Mouse (Mus musculus) CH12.LX (cell line): ENCODE measurements around the gene Celsr3. TPM values are rescaled to one million over a fixed set of nuclear protein-coding genes. Genes with fewer than 3 reads are reported as not detected.

Experiments
- DNase-seq: peaks from one replicate; pipeline ENCODE4 v3.0.0-alpha.2; 2013; ENCODE audit errors: extremely low read depth
- H3K27ac ChIP-seq: 2 replicates; pipeline ENCODE4 v1.5.1; 2012; ENCODE audit warnings: low read depth, mild to moderate bottlenecking, control low read depth, moderate library complexity; ENCODE audit not compliant: insufficient read depth
- H3K27me3 ChIP-seq: replicated peaks from 2 replicates; pipeline ENCODE3; 2012; ENCODE audit warnings: inconsistent platforms
- H3K36me3 ChIP-seq, 2 experiments: replicated peaks in 1 of 2; 2 replicates each; pipeline versions ENCODE3 to v1.6.1; 2012; ENCODE audit warnings: inconsistent platforms in 1 of 2, low read length in 1 of 2, mild to moderate bottlenecking in 1 of 2, mixed read lengths in 1 of 2, moderate library complexity in 1 of 2; ENCODE audit not compliant: control insufficient read depth in 1 of 2, insufficient read depth in 1 of 2
- H3K4me1 ChIP-seq, 2 experiments: 2 replicates each; pipeline ENCODE4 v1.6.1; 2012; ENCODE audit warnings: inconsistent platforms in 1 of 2, moderate library complexity in 1 of 2; ENCODE audit not compliant: insufficient read depth in 2 of 2, control insufficient read depth in 1 of 2
- H3K4me2 ChIP-seq: 2 replicates; pipeline ENCODE4 v1.6.1; 2012; ENCODE audit warnings: low read depth, mild to moderate bottlenecking, control low read depth; ENCODE audit not compliant: poor library complexity, insufficient read depth, severe bottlenecking
- H3K4me3 ChIP-seq, 3 experiments: fragments of 150-350 bp in 1 of 3; sonication (generic) in 1 of 3; replicated peaks in 1 of 3; 2 replicates each; pipeline versions ENCODE3 to v1.5.1; 2011 to 2012; ENCODE audit warnings: low read depth in 2 of 3, low read length in 2 of 3, mild to moderate bottlenecking in 2 of 3, moderate library complexity in 2 of 3, control low read depth in 1 of 3, improper control_type of control experiment in 1 of 3, inconsistent platforms in 1 of 3, mixed read lengths in 1 of 3; ENCODE audit not compliant: poor library complexity in 1 of 3
- H3K79me2 ChIP-seq: replicated peaks from 2 replicates; pipeline ENCODE4 v1.6.1; 2012; ENCODE audit warnings: mild to moderate bottlenecking, moderate library complexity; ENCODE audit not compliant: control insufficient read depth, poor library complexity, insufficient read depth, severe bottlenecking; ENCODE audit errors: extremely low read depth
- H3K9ac ChIP-seq: 2 replicates; pipeline ENCODE4 v1.6.1; 2012; ENCODE audit warnings: low read depth, mild to moderate bottlenecking, control low read depth, moderate library complexity; ENCODE audit not compliant: insufficient read depth
- H3K9me3 ChIP-seq: replicated peaks from 2 replicates; pipeline ENCODE3; 2012; ENCODE audit warnings: low read length, inconsistent platforms, mixed read lengths
- BHLHE40 ChIP-seq: IDR thresholded peaks from 2 replicates; pipeline ENCODE4 v1.6.1; 2011; ENCODE audit warnings: mild to moderate bottlenecking, low read depth, low read length, improper control_type of control experiment
- CHD1 ChIP-seq: IDR thresholded peaks from 2 replicates; pipeline ENCODE4 v1.6.1; 2012; ENCODE audit warnings: low read depth, low read length, improper control_type of control experiment, inconsistent platforms
- CHD2 ChIP-seq: IDR thresholded peaks from 2 replicates; pipeline ENCODE4 v1.6.1; 2011; ENCODE audit warnings: low read length, improper control_type of control experiment
- E2F4 ChIP-seq: IDR thresholded peaks from 2 replicates; pipeline ENCODE4 v1.6.1; 2011; ENCODE audit warnings: low read depth, low read length, improper control_type of control experiment; ENCODE audit not compliant: insufficient replicate concordance
- ELF1 ChIP-seq: IDR thresholded peaks from 2 replicates; pipeline ENCODE4 v1.6.1; 2014; ENCODE audit warnings: low read depth, mild to moderate bottlenecking, inconsistent platforms, low read length, improper control_type of control experiment
- ETS1 ChIP-seq: conservative IDR thresholded peaks from 2 replicates; pipeline ENCODE4 v1.6.1; 2012; ENCODE audit warnings: low read depth, mild to moderate bottlenecking, inconsistent platforms, low read length, improper control_type of control experiment, moderate library complexity
- HCFC1 ChIP-seq: IDR thresholded peaks from 2 replicates; pipeline ENCODE4 v1.6.1; 2012; ENCODE audit warnings: low read depth, mild to moderate bottlenecking, inconsistent platforms, low read length, improper control_type of control experiment
- JUN ChIP-seq: IDR thresholded peaks from 2 replicates; pipeline ENCODE4 v1.6.1; 2011; ENCODE audit warnings: low read depth, mild to moderate bottlenecking, low read length, improper control_type of control experiment, moderate library complexity; ENCODE audit not compliant: insufficient read depth
- MAFK ChIP-seq: IDR thresholded peaks from 2 replicates; pipeline ENCODE4 v1.6.1; 2011; ENCODE audit warnings: low read length, improper control_type of control experiment; ENCODE audit not compliant: insufficient replicate concordance
- MAZ ChIP-seq: IDR thresholded peaks from 2 replicates; pipeline ENCODE4 v1.6.1; 2012; ENCODE audit warnings: low read depth, mild to moderate bottlenecking, inconsistent platforms, low read length, improper control_type of control experiment, moderate library complexity
- MEF2A ChIP-seq: IDR thresholded peaks from 2 replicates; pipeline ENCODE4 v1.6.1; 2014; ENCODE audit warnings: low read depth, mild to moderate bottlenecking, inconsistent platforms, low read length, improper control_type of control experiment, borderline replicate concordance
- MYC ChIP-seq: IDR thresholded peaks from 2 replicates; pipeline ENCODE4 v1.6.1; 2011; ENCODE audit warnings: low read depth, mild to moderate bottlenecking, improper control_type of control experiment, low read length
- NELFE ChIP-seq: IDR thresholded peaks from 2 replicates; pipeline ENCODE4 v1.6.1; 2011; ENCODE audit warnings: low read depth, low read length, improper control_type of control experiment
- NRF1 ChIP-seq: IDR thresholded peaks from 2 replicates; pipeline ENCODE4 v1.6.1; 2014; ENCODE audit warnings: low read depth, mild to moderate bottlenecking, inconsistent platforms, low read length, improper control_type of control experiment, moderate library complexity
- PAX5 ChIP-seq: IDR thresholded peaks from 2 replicates; pipeline ENCODE4 v1.6.1; 2012; ENCODE audit warnings: low read length, inconsistent platforms, mixed read lengths
- RCOR1 ChIP-seq: conservative IDR thresholded peaks from 2 replicates; pipeline ENCODE4 v1.6.1; 2012; ENCODE audit warnings: low read depth, mild to moderate bottlenecking, inconsistent platforms, low read length, improper control_type of control experiment
- SIN3A ChIP-seq: IDR thresholded peaks from 2 replicates; pipeline ENCODE4 v1.6.1; 2012; ENCODE audit warnings: low read length, improper control_type of control experiment, inconsistent platforms
- SMC3 ChIP-seq: IDR thresholded peaks from 2 replicates; pipeline ENCODE4 v1.6.1; 2011; ENCODE audit warnings: low read depth, low read length, improper control_type of control experiment
- TBP ChIP-seq: conservative IDR thresholded peaks from 2 replicates; pipeline ENCODE4 v1.6.1; 2011; ENCODE audit warnings: low read depth, low read length, improper control_type of control experiment
- USF1 ChIP-seq: IDR thresholded peaks from 2 replicates; pipeline ENCODE4 v1.6.1; 2014; ENCODE audit warnings: low read depth, mild to moderate bottlenecking, inconsistent platforms, low read length, improper control_type of control experiment
- USF2 ChIP-seq: conservative IDR thresholded peaks from 2 replicates; pipeline ENCODE4 v1.6.1; 2011; ENCODE audit warnings: low read depth, low read length, improper control_type of control experiment
- ZKSCAN1 ChIP-seq: IDR thresholded peaks from 2 replicates; pipeline ENCODE4 v1.6.1; 2012; ENCODE audit warnings: low read depth, inconsistent platforms, low read length, improper control_type of control experiment, borderline replicate concordance
- dilution Hi-C: fragments of 300-500 bp; cut with MboI; formaldehyde crosslinking; loops from 2 replicates; pipeline ENCODE4 v1.14.3; 2020; ENCODE audit warnings: low sequenced_read_pairs; ENCODE audit not compliant: extremely low pct_unique_long_range_greater_than_20kb, extremely low pct_ligation_motif_present
- in situ Hi-C: fragments of 300-500 bp; cut with MboI; formaldehyde crosslinking; loops from 3 replicates; pipeline ENCODE4 v1.14.3; 2019; ENCODE audit warnings: low sequenced_read_pairs, low pct_ligation_motif_present, low pct_unique_long_range_greater_than_20kb, mixed read lengths
- polyA plus RNA-seq: library from polyadenylated mRNA; unstranded; fragments of >175 nt; gene quantifications from 2 replicates; pipeline ENCODE4 v1.2.1, GENCODE M21; 2012; ENCODE audit warnings: low read depth; ENCODE audit not compliant: insufficient read length
- total RNA-seq, 2 experiments: library from RNA; depleted of rRNA; stranded (reverse); fragments of 300-350 nt in 1 of 2; fragments of >200 nt in 1 of 2; gene quantifications; 2 replicates each; pipeline ENCODE4 v1.2.3; 2012 to 2014

Celsr3 gene
- total and polyA plus RNA-seq, 3 experiments = 0.04 TPM; not detected in 2

GRCm38 (mm10) chr9:108787080-108787479 lies 39.0 kb upstream of the Celsr3 start (continued):
- no peak for TF ChIP-seq MYC
- TF ChIP-seq USF1 = no peak
- TF ChIP-seq MAZ = no peak
- TF ChIP-seq PAX5 = no peak
- TF ChIP-seq SMC3 = no peak
- TF ChIP-seq ELF1 = no peak
- no peak for TF ChIP-seq ZKSCAN1
- TF ChIP-seq ETS1 = peak; percentile 87
- TF ChIP-seq MEF2A = peak; percentile 75
- peak; percentile 72 for TF ChIP-seq JUN
- no peak for TF ChIP-seq CHD1

- Histone ChIP-seq H3K79me2 (peaks cover 75% of the 10 kb centered on the region), H3K27me3 (no peaks in the 10 kb centered on the region), H3K27ac (no peak overlapping the region), H3K36me3 (peaks cover 4 to 28% of the 10 kb centered on the region in 2 experiments), H3K4me2 (no peak overlapping the region), H3K9ac (no peak overlapping the region), H3K4me3 (no peak overlapping the region), H3K9me3 (no peaks in the 10 kb centered on the region), H3K4me1 (peaks cover 43 to 89% of the 10 kb centered on the region in 2 experiments)
- no peak for DNase-seq
- dilution Hi-C loops (no loop called here), in situ Hi-C loops (no loop called here)
- TF ChIP-seq RCOR1 (no peak), MAFK (no peak), MAZ (no peak), BHLHE40 (no peak), SIN3A (no peak), NELFE (no peak)
Measured at GRCm38 (mm10) chr9:108788713-108789112, 37.4 kb upstream of the Celsr3 start.

- dilution Hi-C loops = no loop called here
- Histone ChIP-seq H3K9ac (no peak overlapping the region), H3K79me2 (peaks cover 75% of the 10 kb centered on the region), H3K9me3 (no peaks in the 10 kb centered on the region), H3K27ac (peak overlapping the region; percentile 75)
- TF ChIP-seq NELFE (no peak), E2F4 (no peak), USF2 (no peak), TBP (no peak), CHD1 (no peak), CHD2 (no peak), HCFC1 (no peak), SMC3 (no peak), NRF1 (no peak)
- TF ChIP-seq, all 38 proteins: peak for 0
- Histone ChIP-seq H3K36me3 (peaks cover 17 to 40% of the 10 kb centered on the region in 2 experiments), H3K4me2 (peak overlapping the region; percentile 86), H3K4me1 (peaks cover 48 to 99% of the 10 kb centered on the region in 2 experiments), H3K4me3 (no peak overlapping the region), H3K27me3 (no peaks in the 10 kb centered on the region)
- DNase-seq = no peak
- in situ Hi-C loops = no loop called here
Measured at GRCm38 (mm10) chr9:108792307-108792706, 33.8 kb upstream of the Celsr3 start.
